Mouse (Mus musculus) stomach, postnatal 0 days (tissue): ENCODE results near the gene Sned1.

Source experiments
- CTCF ChIP-seq: IDR thresholded peaks from 2 replicates; pipeline ENCODE4 v1.5.1; 2016; ENCODE audit warnings: antibody characterized with exemption, low read depth, mild to moderate bottlenecking, moderate library complexity
- EP300 ChIP-seq: optimal IDR thresholded peaks from 2 replicates; pipeline ENCODE3; 2016; ENCODE audit warnings: antibody characterized with exemption

GRCm38 (mm10) chr1:93257560-93257959 is 21.9 kb downstream of the Sned1 start:
- TF ChIP-seq CTCF (no peak), EP300 (no peak)
